Mouse (Mus musculus) small intestine, adult 2 months (tissue): ENCODE data around the gene Ppp1r16b. TPM values are rescaled to one million over a fixed set of nuclear protein-coding genes. Genes with fewer than 3 reads are reported as not detected.
A peak's percentile ranks its signal among the peaks of the same experiment; 100 is the strongest.

Source experiments
- H3K27ac ChIP-seq: fragments of 200-500 bp; 2 replicates; pipeline ENCODE4 v1.5.1; 2012; ENCODE audit warnings: low read depth, low read length, control low read depth, inconsistent platforms; ENCODE audit not compliant: insufficient read depth
- H3K27me3 ChIP-seq: fragments of 200-500 bp; 2 replicates; pipeline ENCODE4 v1.6.1; 2012; ENCODE audit warnings: mild to moderate bottlenecking, moderate library complexity, low read length, inconsistent platforms; ENCODE audit not compliant: control insufficient read depth, insufficient read depth
- H3K36me3 ChIP-seq: fragments of 200-500 bp; 2 replicates; pipeline ENCODE4 v1.6.1; 2012; ENCODE audit warnings: mild to moderate bottlenecking, low read length, control low read depth, inconsistent platforms; ENCODE audit not compliant: control insufficient read depth, insufficient read depth
- H3K4me1 ChIP-seq: fragments of 200-500 bp; 2 replicates; pipeline ENCODE4 v1.6.1; 2012; ENCODE audit warnings: low read length, inconsistent platforms, mixed read lengths; ENCODE audit not compliant: control insufficient read depth, insufficient read depth, insufficient read length
- H3K4me3 ChIP-seq: fragments of 200-500 bp; 2 replicates; pipeline ENCODE4 v1.5.1; 2012; ENCODE audit warnings: low read depth, mild to moderate bottlenecking, control low read depth, inconsistent platforms, low read length, moderate library complexity
- CTCF ChIP-seq: fragments of 200-500 bp; IDR thresholded peaks from 2 replicates; pipeline ENCODE4 v1.5.1; 2012; ENCODE audit warnings: low read depth, mild to moderate bottlenecking, control low read depth, inconsistent platforms, low read length, moderate library complexity, mixed read lengths; ENCODE audit not compliant: insufficient replicate concordance, insufficient read length; ENCODE audit errors: extremely low read depth
- POLR2A ChIP-seq: fragments of 200-500 bp; IDR thresholded peaks from 2 replicates; pipeline ENCODE4 v1.6.1; 2012; ENCODE audit warnings: low read depth, mild to moderate bottlenecking, control low read depth, inconsistent platforms, low read length, moderate library complexity
- WGBS: fragments of 180-500 bp; shearing (Covaris S2); methylation state at CpG from one replicate; pipeline ENCODE4 v1.1.7; 2018; 5-methylcytosine and 5-hydroxymethylcytosine counted together
- polyA plus RNA-seq: library from polyadenylated mRNA; depleted of rRNA; stranded (reverse); fragments of >200 nt; gene quantifications from 2 replicates; pipeline ENCODE4 v1.2.3, GENCODE M21; 2012

The Ppp1r16b gene
- polyA plus RNA-seq, 1 experiment = 3.9 TPM

- WGBS = 77% methylated on average over 6 of the region's 6 CpGs
- no peak overlapping the region for H3K4me3 ChIP-seq
- TF ChIP-seq CTCF = no peak
- no peak for TF ChIP-seq POLR2A
- 0 out of 2 replicates have a peak overlapping the region, but pooled peaks have one; percentile 4 for H3K27ac ChIP-seq
- H3K4me1 ChIP-seq = peaks cover 3% of the 10 kb centered on the region; the same call in 1 of the 2 replicates
- H3K36me3 ChIP-seq = no peaks in the 10 kb centered on the region
- H3K27me3 ChIP-seq = no peaks in the 10 kb centered on the region
Observed at GRCm38 (mm10) chr2:158681714-158682113, 16.5 kb downstream of the Ppp1r16b start.

GRCm38 (mm10) chr2:158682344-158683037, 17.3 kb downstream of the Ppp1r16b start:
- 51% methylated on average over 11 of the region's 11 CpGs for WGBS

GRCm38 (mm10) chr2:158683038-158683413, 17.8 kb downstream of the Ppp1r16b start:
- TF ChIP-seq POLR2A (no peak), CTCF (no peak)
- H3K36me3 ChIP-seq = no peaks in the 10 kb centered on the region
- peaks cover 3% of the 10 kb centered on the region; the same call in 1 of the 2 replicates for H3K4me1 ChIP-seq
- H3K4me3 ChIP-seq = no peak overlapping the region
- H3K27ac ChIP-seq = peak overlapping the region; percentile 29; the same call in 1 of the 2 replicates
- H3K27me3 ChIP-seq = no peaks in the 10 kb centered on the region
- WGBS = 28% methylated on average over 4 of the region's 4 CpGs

More at GRCm38 (mm10) chr2:158682344-158683037, 17.3 kb downstream of the Ppp1r16b start:
- Histone ChIP-seq H3K4me3 (no peak overlapping the region), H3K36me3 (no peaks in the 10 kb centered on the region), H3K4me1 (peaks cover 3% of the 10 kb centered on the region; the same call in 1 of the 2 replicates), H3K27ac (peak overlapping the region; percentile 29), H3K27me3 (no peaks in the 10 kb centered on the region)
- TF ChIP-seq CTCF (no peak), POLR2A (no peak)

GRCm38 (mm10) chr2:158684247-158684843, 19.1 kb downstream of the Ppp1r16b start:
- Histone ChIP-seq H3K4me1 (peaks cover 7% of the 10 kb centered on the region; the same call in 1 of the 2 replicates), H3K27me3 (no peaks in the 10 kb centered on the region), H3K4me3 (no peak overlapping the region), H3K36me3 (no peaks in the 10 kb centered on the region), H3K27ac (no peak overlapping the region)
- TF ChIP-seq POLR2A = no peak
- no peak for TF ChIP-seq CTCF
- 58% methylated on average over 9 of the region's 9 CpGs for WGBS

GRCm38 (mm10) chr2:158684910-158685309, 19.7 kb downstream of the Ppp1r16b start:
- Histone ChIP-seq H3K27me3 (no peaks in the 10 kb centered on the region), H3K4me1 (peaks cover 7% of the 10 kb centered on the region), H3K36me3 (no peaks in the 10 kb centered on the region), H3K27ac (no peak overlapping the region), H3K4me3 (no peak overlapping the region)
- WGBS = 81% methylated on average over 3 of the region's 3 CpGs
- no peak for TF ChIP-seq POLR2A
- TF ChIP-seq CTCF = no peak

GRCm38 (mm10) chr2:158686394-158686793, 21.2 kb downstream of the Ppp1r16b start:
- Histone ChIP-seq H3K27ac (no peak overlapping the region), H3K4me1 (peaks cover 4% of the 10 kb centered on the region), H3K27me3 (no peaks in the 10 kb centered on the region), H3K36me3 (no peaks in the 10 kb centered on the region), H3K4me3 (no peak overlapping the region)
- TF ChIP-seq CTCF = no peak
- 44% methylated on average over 2 of the region's 2 CpGs for WGBS

- Histone ChIP-seq H3K27me3 (no peaks in the 10 kb centered on the region), H3K4me1 (peaks cover 4% of the 10 kb centered on the region), H3K4me3 (no peak overlapping the region), H3K27ac (peak overlapping the region; percentile 52; the same call in 1 of the 2 replicates), H3K36me3 (no peaks in the 10 kb centered on the region)
- 47% methylated on average over 25 of the region's 25 CpGs for WGBS
- TF ChIP-seq CTCF (no peak), POLR2A (no peak)
Observed at GRCm38 (mm10) chr2:158687804-158688241, 22.6 kb downstream of the Ppp1r16b start.
